Mouse (Mus musculus) spleen, adult 18-20 months (tissue): ENCODE results near the gene Ascc2.

ENCODE experiments used
- DNase-seq, 2 experiments: peaks; one replicate each; pipeline ENCODE4 v3.0.0; 2022; ENCODE audit warnings: mixed read lengths in 2 of 2

Gene Ascc2

GRCm38 (mm10) chr11:4729603-4730002 lies 92.1 kb downstream of the Ascc2 start:
- no peak for DNase-seq

- DNase-seq, result no peak
Observed at GRCm38 (mm10) chr11:4730096-4730495, 92.5 kb downstream of the Ascc2 start.

DNA sequence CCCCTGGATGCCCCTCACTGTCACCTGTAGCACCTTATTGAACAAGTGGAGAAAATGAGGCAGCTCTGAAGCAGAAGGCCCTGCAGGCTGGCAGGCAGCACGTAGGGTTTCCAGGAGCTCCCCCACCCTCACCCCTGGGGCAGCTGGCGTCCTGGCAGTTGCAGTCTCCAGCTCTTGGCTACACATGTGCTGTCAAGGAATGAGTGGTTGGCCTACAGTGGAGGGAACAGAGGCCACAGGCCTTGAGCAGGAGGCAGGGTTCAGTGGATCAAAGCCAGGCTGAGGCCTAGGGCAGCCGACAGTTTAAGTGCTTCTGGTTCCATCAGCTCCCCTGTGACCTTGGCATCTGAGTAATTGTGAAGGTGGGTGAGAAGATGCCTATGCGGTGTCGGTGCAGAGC lies 93.4 kb downstream of the Ascc2 start:
- DNase-seq, result no peak

GRCm38 (mm10) chr11:4731781-4732180 lies 94.2 kb downstream of the Ascc2 start:
- no peak for DNase-seq

DNA sequence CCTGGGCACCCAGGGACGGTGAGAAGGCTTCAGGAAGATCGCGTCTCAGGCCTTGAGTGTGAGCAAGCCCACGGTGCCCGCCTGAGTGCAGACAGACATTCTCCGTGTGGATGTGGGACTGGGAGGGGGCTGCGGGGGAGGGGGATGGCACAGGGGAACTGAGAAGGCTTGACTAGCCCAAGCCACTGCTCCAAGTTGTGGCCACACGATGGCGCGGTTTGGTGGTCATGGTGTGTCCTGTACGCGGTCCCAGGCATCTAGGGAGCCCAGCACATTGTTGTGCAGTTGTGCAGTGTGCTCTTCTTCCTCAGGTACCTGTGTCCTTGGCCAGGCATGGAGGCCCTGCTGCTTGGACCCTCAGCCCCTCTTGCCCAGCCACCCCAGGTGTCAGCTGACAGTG lies 96.6 kb downstream of the Ascc2 start:
- DNase-seq, result no peak
